Mouse (Mus musculus) thymus, postnatal 0 days (tissue): ENCODE measurements around the gene Znrf3. TPM values are rescaled to one million over a fixed set of nuclear protein-coding genes. Genes with fewer than 3 reads are reported as not detected.
A peak's percentile ranks its signal among the peaks of the same experiment; 100 is the strongest.

Experiments
- DNase-seq: peaks from one replicate; pipeline ENCODE4 v3.0.0-alpha.2; 2015; ENCODE audit warnings: low spot score
- polyA plus RNA-seq: library from polyadenylated mRNA; unstranded; fragments of >200 nt; fragmentation: Nextera tagmentation; extraction: Ambion mirVana; gene quantifications from 2 replicates; pipeline ENCODE4 v1.2.1, GENCODE M21; 2015

The Znrf3 gene
- polyA plus RNA-seq, 1 experiment from 2014 or later, result 10.9 TPM

DNA sequence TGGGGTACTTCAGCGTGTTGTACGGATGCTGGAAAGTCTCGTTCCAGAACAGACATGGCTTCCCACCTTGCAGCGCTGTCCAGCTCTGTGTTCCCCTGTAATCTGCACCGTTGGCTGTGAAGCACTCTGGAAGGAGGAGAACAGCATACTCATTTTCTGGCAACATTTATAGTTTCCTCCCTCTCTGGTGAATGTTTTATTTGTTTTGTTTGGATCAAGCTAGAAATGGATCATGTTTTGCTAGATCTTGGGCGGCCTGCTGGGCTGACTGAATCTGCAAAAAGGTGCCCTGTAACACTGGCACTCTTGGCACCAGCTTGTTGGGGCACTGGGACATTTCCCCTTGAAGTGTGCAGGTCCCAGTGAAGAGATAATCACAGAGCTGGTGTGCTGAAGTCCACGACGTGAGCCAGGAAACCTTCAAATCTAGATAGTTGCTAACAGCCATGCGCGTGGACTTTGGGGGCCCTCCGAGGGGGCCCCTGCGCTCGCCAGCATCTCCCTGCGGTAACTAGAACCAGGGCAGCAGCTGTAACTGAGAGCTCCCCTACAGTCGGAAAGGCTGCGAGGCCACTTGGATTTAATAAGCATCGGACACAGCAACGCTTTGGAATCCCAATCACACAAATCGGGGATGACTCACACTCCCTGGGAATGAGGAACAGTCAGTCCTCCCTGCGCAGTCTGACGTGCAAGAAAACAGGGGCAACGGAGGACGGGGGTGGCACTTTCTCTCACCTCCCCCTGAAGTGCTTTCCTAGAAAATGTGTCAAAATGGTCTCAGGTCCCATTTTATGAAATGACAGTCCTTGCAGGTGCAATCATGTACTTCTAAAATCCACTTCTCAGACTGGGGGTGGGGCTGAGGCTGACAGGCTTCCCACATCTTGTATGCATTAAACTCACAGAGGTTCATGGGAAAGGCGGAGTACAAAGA lies 200.6 kb downstream of the Znrf3 start:
- DNase-seq, result no peak

- no peak for DNase-seq
These were observed 201.4 kb downstream of the Znrf3 start for GRCm38 (mm10) chr11:5243208-5243607.

- no peak for DNase-seq
These were observed 202.5 kb downstream of the Znrf3 start for GRCm38 (mm10) chr11:5242158-5242557.

- DNase-seq, result peak; percentile 58
These were observed 204.6 kb downstream of the Znrf3 start for GRCm38 (mm10) chr11:5239706-5240690.

Other genes with a start within 250 kb of the Znrf3 start
- gene Kremen1, start 183.3 kb downstream of the Znrf3 start, polyA plus RNA-seq, result 42.9 and 54.9 TPM in 2 replicates
- gene Xbp1, start 75.8 kb upstream of the Znrf3 start, polyA plus RNA-seq, result 194 and 213 TPM in 2 replicates
- 17.7 and 18.5 TPM in 2 replicates for gene Ccdc117, start 97.3 kb upstream of the Znrf3 start, polyA plus RNA-seq
- 0.05 TPM in 1 of 2 replicates, not detected in the other for gene Ankrd36, start 124.8 kb upstream of the Znrf3 start, polyA plus RNA-seq